Mouse (Mus musculus): ENCODE data around the gene Fbxw11. TPM values are rescaled to one million over a fixed set of nuclear protein-coding genes. Genes with fewer than 3 reads are reported as not detected.
A peak's percentile ranks its signal among the peaks of the same experiment; 100 is the strongest.

Gene Fbxw11
- total RNA-seq, 2 experiments from 2014 or later: 68.0 to 72.9 TPM

DNA sequence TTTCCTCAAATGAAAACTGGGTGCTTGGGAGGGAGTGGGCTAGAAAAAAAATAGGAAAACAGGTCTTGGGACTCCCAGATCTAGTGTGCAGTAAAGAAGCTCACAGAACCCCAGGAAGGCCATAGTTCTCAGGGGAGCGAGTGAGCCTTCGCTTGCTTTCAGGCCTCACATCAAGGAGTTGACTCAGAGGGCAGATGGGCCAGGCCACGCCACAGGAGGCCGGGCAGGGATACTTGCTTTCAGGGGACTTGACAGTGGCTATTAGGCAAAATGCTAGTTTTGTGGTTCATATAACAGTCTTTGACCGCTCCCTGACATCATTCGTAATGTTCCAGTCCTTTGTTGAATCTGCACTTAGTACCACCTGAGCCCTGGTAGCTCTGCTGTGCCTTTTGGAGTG lies 18.6 kb upstream of the Fbxw11 start:
- no peak for DNase-seq

DNA sequence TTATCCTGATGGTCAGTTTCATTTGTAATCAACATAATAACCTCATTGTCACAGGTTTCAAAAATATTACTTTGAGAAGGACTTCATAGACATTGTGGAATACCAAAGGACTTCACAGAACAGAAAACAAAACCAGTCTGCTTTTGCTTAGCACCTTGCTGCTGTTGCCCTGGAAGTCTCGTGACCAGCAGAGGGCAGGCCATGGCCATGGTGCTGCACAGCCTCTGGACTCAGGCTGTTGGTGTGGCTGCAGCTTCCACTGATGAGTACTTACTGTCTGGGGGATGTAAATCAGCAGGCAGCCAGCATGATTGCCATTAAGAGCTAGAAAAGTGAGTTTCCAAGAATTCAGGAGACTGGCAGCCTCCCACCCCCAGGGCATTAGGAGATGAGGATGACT lies 16.8 kb upstream of the Fbxw11 start:
- peak; percentile 86 for DNase-seq

DNA sequence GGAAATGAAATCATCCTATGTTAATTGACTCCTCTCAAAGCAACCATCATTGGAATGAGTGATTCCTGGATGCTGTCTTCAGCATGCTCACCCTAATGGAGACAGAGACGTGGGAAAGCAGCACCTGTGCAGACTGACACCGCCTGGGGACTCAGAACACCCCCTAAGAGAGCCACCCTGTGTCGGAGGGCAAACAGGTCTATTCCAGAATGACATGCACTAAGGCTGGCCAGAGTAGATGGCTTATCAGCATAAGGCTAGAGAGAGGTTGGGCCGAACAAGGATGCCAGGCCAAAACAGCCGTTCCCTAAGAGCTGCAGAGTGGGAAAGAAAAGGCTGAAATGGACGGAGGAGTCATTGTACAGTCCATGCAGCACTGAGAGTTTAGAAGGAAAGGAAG lies 16.4 kb upstream of the Fbxw11 start:
- DNase-seq: no peak

DNA sequence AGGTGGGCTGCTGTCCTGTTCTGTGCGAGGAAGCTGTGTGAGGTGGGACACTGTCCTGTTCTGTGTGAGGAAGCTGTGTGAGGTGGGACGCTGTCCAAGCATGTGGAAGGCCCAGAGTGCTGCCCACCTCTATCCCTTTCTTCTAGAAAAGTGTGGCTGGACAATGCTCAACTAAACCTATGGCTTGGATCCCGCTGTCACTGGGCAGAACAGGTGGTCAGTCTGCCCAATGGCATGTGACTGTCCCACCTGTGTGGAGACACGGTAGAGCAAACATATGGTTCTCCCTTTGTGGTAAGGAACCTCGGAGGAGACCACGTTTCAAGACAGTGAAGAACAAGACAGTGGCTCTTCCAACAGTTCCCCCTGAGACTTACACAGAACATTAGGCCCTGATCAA lies 14.6 kb upstream of the Fbxw11 start:
- DNase-seq: no peak

DNA sequence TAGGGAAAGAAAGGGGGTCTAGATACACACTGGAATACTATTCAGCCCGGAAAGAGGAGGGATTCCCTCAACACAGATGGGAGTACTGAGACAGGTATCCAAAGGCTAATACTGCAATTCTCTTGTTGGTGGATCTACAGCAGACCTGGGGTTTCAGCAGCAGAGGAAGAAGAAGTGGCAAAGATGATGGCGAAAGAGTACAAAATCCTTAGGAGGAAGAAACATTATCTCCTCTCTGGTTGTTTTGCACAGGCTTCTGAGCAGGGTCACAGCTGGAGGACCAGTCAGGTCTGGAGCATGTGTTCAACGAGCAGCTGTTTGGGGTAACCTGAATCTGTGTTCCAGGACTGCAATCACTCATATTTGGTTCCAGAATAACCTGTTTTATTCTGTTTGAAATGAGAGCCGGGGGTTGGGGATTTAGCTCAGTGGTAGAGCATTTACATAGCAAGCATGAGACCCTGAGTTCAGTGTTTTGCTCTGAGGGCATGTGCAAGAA lies 12.8 kb upstream of the Fbxw11 start:
- DNase-seq: no peak

DNA sequence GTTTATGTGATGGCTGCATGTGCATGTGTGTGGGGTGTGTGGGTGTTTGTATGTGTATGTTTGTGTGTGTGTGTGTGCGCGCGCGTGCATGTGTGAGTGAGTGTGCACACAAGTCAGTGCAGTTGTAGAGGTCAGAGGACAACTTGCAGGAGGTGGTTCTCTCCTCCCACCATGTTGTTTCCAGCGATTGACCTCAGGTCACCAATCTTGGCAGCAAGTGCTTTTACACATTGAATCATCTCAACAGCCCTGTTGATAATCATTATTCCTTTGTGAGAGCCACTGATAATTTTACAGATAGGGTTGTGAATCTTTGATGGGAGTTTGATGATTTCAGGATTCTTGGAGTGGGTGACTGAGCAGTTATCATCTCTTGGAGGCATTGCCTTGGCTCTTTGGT lies 9.9 kb upstream of the Fbxw11 start:
- no peak for DNase-seq

DNA sequence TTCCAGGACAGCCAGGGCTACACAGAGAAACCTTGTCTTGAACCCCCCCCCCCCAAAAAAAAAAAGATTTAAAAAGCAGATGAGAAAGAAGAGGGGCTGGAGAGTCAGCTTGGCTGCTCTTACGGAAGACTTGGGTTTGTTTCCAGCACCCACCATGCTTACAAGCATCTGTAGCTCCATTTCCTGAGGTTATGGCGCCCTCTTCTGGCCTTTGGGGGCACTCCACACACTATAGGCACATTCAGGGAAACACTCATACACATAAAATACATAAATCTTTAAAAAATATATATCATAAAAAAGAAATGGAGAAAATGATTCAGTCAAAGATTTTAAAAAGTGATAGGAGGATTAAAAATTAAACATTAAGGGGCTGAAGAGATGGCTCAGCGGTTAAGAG lies 9.0 kb upstream of the Fbxw11 start:
- DNase-seq: no peak

DNA sequence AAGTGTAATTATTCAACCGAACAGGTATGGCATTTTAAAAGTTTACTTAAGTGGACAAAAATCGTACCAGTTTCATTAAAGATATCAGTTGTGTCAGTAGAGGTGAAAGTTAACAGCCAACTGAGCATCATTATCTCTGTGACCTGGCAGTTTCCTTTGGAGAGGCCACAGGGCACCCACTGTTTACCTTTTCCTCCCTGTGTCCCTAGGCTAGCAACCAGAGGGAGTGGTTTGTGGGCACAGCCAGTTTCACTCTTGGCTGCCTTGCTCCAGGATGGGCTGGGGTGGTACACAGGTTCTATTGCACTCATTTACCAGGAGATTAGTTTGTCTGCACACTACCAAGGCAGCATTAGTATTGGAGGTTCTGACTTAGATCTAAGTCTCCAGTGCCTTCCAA lies 8.4 kb upstream of the Fbxw11 start:
- DNase-seq: no peak

DNA sequence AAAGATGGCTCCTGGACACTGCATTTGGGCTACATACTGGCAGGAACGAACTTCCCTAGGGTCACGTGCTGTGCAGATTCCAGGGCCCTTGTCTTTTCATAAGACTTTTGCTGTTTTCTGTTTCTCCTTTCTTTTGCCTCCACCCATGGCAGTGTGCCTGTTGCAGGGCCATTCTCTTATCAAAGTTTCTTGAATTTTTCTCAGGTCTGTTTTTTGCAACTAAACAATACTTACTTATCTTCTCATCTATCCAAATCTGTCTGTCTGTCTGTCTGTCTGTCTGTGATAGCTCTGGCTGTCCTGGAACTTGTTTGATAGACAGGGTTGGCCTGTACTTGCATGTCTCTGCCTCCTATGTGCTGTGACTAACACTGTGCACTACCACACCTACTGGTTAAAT lies 7.7 kb upstream of the Fbxw11 start:
- DNase-seq: no peak

DNA sequence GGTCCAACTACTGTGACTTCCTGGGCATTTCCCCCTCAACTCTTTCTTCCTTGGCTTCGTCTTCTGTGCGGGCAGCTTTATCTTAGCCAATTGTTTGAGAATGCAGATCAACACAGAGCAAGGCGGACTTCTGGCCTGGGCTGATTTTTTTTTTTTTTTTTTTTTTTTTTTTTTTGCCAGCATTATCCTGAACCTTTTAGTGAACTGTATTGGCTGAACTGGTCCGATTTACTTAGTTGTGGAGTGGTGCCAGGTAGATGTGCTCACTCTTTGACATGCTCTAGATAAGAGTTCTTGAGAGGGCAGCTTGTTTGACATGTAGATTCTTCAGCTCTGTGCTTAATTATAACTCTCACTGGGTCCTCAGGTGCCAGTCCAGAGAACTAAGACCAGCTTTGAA lies 6.2 kb upstream of the Fbxw11 start:
- DNase-seq: no peak

DNA sequence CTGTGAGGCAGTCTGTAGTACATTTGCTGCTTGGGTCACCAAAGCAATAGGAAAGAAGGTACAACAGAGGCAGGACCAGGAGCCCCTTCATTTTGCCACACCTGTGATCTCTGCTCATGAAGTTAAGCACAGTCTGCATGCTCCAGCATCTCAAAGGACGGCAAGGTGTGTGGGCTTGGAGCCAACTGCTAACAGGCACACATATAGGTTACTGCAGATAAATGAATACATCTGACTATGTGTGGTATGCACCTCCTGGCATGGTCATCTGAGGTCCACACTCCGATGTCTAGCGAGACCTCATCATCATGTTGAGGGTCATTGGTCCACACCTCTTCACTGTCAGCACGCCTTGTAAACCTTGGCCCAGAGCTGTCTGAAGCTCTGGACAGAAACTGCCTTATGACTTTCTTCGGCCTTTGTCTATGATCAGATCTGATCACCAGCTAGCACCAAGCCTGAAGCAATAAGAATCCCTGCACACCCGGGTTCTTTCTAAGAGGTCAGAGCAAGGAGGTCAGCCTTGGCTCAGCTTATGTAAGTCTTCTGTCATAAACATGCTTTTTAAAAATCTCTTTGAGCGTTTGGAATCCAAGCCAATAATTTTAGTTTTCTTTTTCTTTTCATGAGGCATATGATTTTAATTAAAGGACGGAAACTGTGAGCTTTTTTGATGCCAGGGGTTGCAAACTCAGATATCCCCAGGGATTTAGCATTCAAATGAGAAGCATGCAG lies 3.8 kb upstream of the Fbxw11 start:
- DNase-seq: no peak

DNA sequence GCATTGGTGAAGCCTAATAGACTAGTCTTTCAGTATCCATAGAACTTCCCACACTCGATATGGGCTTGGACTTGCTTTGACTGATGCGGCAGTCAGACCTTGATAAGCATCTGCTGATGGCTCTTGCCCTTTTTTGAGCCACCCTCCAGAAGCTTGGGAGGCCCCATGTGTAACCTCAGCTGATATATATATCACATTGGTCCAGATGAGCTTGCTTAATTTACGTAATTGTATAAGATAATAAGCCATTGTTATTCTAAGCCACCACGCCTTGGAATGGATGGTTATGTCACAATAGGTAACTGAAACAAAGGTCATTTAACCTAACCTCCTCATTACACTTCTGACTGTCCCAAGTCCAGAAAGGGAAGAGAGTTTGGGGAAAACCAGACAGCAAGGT lies 1.9 kb upstream of the Fbxw11 start:
- DNase-seq: no peak

DNA sequence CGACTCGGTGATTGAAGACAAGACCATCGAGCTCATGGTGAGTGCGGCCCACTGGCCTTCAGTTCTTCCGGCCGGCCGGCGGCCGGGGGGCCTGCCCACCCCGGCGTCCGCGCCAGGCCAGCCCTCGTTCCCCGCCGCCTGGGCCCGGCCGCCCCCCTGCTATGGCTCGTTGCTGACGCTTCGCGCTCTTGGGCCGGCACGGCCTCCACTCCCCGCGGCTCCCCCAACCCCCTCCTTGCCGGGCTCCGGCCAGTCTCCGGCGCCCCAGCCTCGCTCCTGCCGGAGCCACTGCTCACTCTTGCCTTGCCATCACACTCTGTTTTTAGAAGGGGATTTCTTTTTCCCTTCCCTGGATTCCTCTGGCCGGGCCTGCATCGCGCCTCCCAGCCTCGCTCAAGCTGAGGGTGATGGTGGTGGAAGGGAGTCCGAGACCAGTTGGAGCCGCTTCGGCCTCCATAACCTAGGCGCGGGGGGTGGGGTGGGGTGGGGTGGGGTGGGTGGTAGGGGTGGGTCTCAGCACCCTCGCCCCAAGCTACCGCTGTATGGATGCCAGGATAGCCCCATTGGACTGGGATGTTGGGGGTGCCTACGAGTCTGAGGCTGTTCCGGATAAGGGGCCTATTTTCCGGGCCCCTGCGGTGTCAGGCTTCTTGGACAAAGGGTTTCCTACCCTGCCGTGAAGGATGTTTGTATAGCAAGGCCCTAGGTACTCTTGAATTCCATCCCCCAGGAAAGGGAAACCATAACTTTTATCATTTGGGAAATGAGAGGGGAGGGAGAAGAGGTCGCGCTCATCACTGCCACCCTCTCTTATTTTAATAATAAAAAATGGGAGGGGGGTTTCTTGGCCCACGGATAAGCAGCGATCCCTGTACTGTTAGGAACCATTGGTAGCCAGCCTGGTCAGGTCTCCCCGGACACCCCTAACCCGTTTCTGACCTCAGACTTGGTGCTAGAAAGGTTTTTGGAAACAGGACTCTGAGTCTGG lies 669 bp downstream of the Fbxw11 start:
- peak; percentile 43 for DNase-seq

DNA sequence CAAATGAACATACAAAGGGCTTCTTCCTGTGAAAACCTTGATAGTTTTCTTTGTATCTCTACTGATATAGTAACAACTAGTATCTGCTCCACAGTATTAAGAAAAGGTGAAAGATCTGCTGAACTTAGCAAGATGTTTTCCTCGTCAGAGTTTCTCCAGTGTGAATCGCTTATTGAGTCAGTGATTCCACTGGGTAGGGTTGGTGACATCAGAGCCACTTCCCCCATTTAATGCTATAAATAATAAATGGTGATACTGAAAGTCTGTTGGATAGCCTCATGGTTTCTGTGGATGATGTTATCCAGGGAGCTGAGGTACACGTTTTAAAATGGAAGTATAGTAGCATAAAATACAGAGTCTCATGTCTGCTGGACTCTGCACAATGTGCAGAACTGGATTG lies 1.5 kb downstream of the Fbxw11 start:
- DNase-seq: no peak

DNA sequence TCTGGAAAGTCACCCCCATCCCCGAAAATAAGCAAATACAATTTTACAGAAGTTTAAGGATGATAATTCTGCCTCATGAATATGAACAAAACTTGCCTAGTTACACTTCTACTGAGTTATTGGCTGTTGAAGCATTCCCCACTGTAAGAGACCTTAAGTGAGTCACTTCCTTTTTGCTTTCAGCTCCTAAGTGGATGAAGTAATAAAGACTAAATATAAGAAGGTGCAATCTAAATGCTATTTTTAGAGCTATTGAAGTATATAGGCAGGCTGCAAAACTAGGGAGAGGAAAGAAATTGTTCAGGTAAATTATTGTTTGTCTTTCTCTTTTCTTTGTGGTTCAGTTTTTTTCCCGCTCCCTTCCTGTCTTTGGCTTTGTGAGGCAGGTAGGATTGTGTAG lies 4.7 kb downstream of the Fbxw11 start:
- DNase-seq: no peak

DNA sequence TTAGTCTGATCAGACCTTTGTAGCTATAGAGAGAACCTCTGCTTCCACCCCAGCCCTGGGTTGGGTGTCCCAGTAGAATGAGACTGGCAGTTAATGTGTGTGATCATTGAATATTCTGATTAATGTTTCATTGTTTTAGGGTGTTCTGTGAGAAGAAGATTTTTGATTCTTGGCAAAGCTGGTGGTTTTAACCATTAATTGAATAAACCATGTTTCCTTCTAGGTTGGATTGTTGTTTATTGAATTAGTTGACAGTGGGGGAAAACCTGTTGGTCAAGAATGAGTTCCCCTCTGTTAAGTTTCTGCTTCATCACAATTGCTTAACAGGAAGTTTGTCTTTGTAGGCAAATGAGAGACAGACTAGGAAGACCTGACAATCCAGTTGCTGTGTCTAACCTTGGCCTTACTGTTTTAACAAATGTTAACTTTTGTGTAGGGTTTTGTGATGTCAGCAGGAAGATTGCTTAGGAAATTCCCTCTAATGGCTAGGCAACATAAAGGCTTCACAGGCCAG lies 7.8 kb downstream of the Fbxw11 start:
- DNase-seq: no peak

DNA sequence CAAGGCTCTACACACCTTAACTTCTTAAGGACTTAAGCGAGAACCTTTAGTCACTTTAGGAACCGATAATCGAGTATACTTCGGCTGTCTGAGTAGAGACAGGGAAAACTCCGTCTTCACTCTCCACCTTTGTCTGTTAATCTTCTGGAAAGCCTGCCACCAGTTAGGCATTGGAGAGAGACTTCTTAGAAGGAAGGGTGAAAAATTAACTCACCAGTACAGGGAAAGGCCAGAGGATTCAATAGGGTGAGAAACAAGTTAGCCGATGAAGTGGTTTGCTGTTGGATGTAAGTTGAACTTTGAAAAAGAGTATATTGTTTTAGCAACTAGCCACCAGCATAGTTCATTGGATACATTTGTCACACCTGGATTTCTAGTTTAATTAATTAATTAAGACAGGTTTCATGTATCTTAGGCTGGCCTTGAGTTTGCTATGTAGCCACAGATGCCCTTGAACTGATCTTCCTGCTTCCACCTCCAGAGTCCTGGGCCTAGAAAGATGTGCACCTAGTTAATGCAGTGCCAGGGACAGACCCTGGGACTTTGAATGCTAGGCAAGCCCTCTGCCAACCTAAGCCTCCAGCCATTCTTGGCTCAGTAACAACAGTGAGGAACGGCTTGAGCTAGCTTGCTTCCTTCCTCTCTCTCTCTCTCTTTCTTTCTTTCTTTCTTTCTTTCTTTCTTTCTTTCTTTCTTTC lies 8.5 kb downstream of the Fbxw11 start:
- DNase-seq: no peak

DNA sequence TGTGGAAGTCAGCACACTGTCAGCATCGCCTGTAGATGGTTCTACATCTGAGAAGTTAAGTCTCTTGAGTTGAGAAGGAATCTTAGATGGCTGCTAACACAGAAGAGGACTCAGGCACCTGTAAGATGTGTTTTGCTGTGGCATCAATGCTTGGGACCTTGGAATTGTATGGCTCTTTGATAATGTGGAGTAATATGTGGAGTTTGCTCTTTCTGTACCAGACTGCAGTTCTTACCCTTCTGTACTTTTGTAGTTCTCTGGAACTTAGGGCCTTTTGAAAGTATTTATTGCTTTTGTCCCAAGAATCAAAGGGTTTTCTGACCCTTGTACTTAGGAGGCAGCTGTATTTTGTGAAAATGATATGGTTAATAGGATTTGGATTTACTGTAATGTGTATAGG lies 9.2 kb downstream of the Fbxw11 start:
- DNase-seq: no peak

DNA sequence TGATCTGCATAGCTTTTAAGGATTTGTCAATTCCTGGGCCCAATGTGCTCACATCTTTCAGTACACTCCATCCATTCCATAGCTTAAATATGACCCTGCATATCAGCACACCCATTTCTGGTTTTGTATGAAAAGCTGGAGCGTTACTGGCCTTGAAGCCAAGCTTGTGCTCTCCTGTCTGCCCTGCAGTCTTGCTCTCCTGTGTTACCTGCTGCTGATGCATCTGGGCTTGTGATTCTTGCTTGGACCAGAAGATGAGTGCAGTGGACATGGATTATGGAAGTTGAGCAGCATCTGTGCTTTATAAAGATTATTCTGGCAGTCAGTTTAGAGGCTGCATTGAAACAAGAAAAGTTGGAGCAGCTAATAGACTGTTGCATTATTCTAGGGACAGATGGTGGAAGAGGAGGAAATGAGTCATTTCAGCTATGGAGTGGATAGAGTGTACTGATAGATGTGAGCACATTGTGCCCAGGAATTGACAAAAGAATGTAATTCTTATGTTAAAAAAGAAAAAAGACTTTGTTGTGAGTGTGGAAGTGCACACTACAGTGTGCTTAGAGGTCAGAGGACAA lies 19.6 kb downstream of the Fbxw11 start:
- no peak for DNase-seq

DNA sequence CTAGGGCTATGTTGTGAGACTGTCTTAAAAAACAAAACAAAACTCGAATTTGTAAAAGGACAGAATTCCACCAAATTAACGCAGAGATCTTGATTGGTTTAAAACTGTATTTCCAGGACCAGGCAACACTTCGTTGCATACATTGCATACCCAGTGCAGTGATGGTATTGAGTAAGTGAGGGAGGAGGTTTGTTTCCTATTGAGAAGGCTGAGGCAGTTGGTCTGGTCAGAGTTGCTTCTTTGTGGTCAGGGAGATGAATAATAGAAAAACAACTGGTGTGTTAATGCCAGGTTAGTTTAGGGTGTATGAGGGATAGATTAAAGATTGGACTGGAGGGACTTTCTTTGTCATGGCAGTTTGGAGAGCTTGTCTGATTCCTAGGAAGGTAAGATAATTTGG lies 23.1 kb downstream of the Fbxw11 start:
- DNase-seq: no peak

DNA sequence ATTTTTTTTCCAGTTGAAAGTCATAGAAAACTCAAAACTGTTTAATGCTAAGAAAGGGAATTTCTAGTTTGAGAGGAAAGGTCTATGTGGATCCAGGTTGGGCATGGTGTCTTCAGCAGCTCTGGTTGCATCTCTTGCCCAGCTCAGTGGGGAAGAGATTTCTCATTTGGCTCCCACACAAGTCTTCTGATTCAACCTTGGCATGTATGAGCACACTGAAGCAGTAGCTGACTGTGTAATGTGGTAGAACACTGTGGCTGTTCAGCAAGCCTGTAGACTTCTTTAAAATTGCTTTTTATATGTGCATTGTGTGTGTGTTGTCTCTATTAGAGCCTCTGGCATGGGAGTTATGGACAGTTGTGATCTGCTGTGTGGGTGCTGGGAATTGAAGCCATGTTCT lies 24.5 kb downstream of the Fbxw11 start:
- DNase-seq: no peak

DNA sequence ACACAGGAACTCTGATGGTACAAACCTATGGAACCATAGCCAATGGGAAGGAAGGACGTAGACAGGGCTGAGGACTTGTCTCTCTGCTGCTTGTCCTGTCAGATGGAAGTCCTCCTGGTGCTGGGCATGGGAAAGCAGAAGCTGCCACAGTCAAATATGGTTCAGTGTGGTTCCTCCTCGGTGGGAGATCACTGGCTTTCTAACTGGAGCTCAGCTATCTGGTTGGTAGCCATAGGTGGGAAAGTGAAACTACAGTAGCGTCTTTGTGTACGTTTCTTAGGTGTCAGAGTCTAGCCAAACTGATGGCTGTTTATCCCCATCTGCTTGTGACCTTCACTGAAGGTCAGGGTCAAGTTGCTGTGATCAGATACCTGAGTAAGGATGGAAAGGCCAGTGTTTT lies 29.0 kb downstream of the Fbxw11 start:
- no peak for DNase-seq

Data from adrenal gland, postnatal 10 days (tissue).